ENCODE assay signal across 9 mouse cellular contexts in the genomic region with DNA sequence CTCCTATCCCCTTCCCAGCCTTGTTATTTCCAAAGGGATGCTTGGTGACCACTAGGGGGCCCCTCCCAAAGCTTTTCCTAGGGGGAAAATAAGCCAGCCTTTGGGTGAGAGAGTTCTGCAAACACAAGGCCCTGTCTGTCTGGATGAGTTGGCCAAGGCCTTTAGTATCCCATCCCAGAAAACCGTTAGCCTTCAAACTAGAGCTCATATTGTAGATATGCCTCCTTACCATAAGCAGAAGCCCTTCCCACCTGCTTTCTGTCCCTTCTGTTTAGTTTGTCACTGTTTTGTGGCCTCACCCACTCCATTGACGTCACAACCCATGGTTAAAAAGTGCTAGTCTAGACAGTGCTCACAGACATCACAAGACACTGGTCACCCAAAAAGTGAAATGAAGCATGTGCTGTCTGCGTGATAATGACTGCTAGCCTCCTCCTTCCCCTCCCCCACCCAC. TPM values are rescaled to one million over a fixed set of nuclear protein-coding genes. Genes with fewer than 3 reads are reported as not detected.
DNase-seq lines count a peak whose midpoint lies in the region; ATAC-seq and TF ChIP-seq lines count a peak whose summit lies in the region.
"Had no signal": no experiment of that assay in that cellular context is flagged by ENCODE, and none has a peak within 500 bp of the region (broad histone marks: within the 10 kb centered on the region; RNA-seq: fewer than 3 reads in every experiment).

No protein-coding gene starts in this region.

- TF ChIP-seq EP300 in stomach, postnatal 0 days (optimal IDR thresholded peaks at IDR 0.05), result no peak

- no peaks in the 10 kb centered on the region for H3K27me3 ChIP-seq in forebrain, postnatal 0 days (ENCODE audit: insufficient read depth, low read length)
- H3K27me3 ChIP-seq in forebrain, embryonic 15.5 days, result no peaks in the 10 kb centered on the region
- no peaks in the 10 kb centered on the region for H3K27me3 ChIP-seq in intestine, embryonic 15.5 days (replicated peaks)
- no peaks in the 10 kb centered on the region for H3K27me3 ChIP-seq in liver, embryonic 11.5 days (replicated peaks; ENCODE audit: control insufficient read depth, insufficient read depth, low read length)
- no peaks in the 10 kb centered on the region for H3K27me3 ChIP-seq in stomach, postnatal 0 days (ENCODE audit: control insufficient read depth, insufficient read depth, low read length)
- H3K27me3 ChIP-seq: midbrain, embryonic 12.5 days had no signal

- no peaks in the 10 kb centered on the region for H3K4me1 ChIP-seq in forebrain, postnatal 0 days (ENCODE audit: insufficient read depth)
- H3K4me1 ChIP-seq in forebrain, embryonic 15.5 days, result peaks cover 4% of the 10 kb centered on the region; the same call in 1 of the 2 replicates
- peaks cover 23% of the 10 kb centered on the region for H3K4me1 ChIP-seq in intestine, embryonic 15.5 days (replicated peaks)
- H3K4me1 ChIP-seq in liver, embryonic 11.5 days (replicated peaks; ENCODE audit: control insufficient read depth, insufficient read depth, low read length), result peaks cover 6% of the 10 kb centered on the region
- H3K4me1 ChIP-seq in stomach, postnatal 0 days (replicated peaks; ENCODE audit: control insufficient read depth, insufficient read depth), result no peaks in the 10 kb centered on the region
- H3K4me1 ChIP-seq: midbrain, embryonic 12.5 days had no signal

- peak; percentile 50 for DNase-seq in forebrain, postnatal 0 days
- DNase-seq in urinary bladder, postnatal 14 days (ENCODE audit: low spot score), result peak; percentile 59
- DNase-seq in urinary bladder, postnatal 36 days (ENCODE audit: low spot score in 2 of 2), result no peak
- no peak for DNase-seq in liver, embryonic 11.5 days (ENCODE audit: low spot score)
- DNase-seq in stomach, postnatal 0 days (ENCODE audit: low spot score), result peak; percentile 35
- DNase-seq in frontal cortex, postnatal 25 days (ENCODE audit: low spot score in 2 of 2), result no peak

- H3K9me3 ChIP-seq in forebrain, postnatal 0 days (ENCODE audit: low read length), result no peaks in the 10 kb centered on the region
- no peaks in the 10 kb centered on the region for H3K9me3 ChIP-seq in forebrain, embryonic 15.5 days
- H3K9me3 ChIP-seq in intestine, embryonic 15.5 days, result no peaks in the 10 kb centered on the region
- no peaks in the 10 kb centered on the region for H3K9me3 ChIP-seq in liver, embryonic 11.5 days (ENCODE audit: control insufficient read depth, low read length)
- no peaks in the 10 kb centered on the region for H3K9me3 ChIP-seq in stomach, postnatal 0 days (ENCODE audit: control insufficient read depth, low read length)
- H3K9me3 ChIP-seq: midbrain, embryonic 12.5 days had no signal

- no peak overlapping the region for H3K4me3 ChIP-seq in forebrain, postnatal 0 days (ENCODE audit: low read depth, low read length)
- no peak overlapping the region for H3K4me3 ChIP-seq in forebrain, embryonic 15.5 days
- no peak overlapping the region for H3K4me3 ChIP-seq in intestine, embryonic 15.5 days (replicated peaks)
- H3K4me3 ChIP-seq in liver, embryonic 11.5 days (ENCODE audit: low read depth, low read length), result no peak overlapping the region
- no peak overlapping the region for H3K4me3 ChIP-seq in stomach, postnatal 0 days (ENCODE audit: low read depth, low read length)
- H3K4me3 ChIP-seq: midbrain, embryonic 12.5 days had no signal

- ATAC-seq in forebrain, postnatal 0 days, result no peak
- ATAC-seq in forebrain, embryonic 15.5 days (replicated peaks), result no peak
- ATAC-seq in intestine, embryonic 15.5 days, result no peak
- 0 out of 2 replicates have a peak, but pooled peaks have one; percentile 16 for ATAC-seq in liver, embryonic 11.5 days (replicated peaks; ENCODE audit: low FRiP score)
- no peak for ATAC-seq in stomach, postnatal 0 days (ENCODE audit: low FRiP score, low TSS enrichment)

- no peak overlapping the region for H3K4me2 ChIP-seq in forebrain, postnatal 0 days (ENCODE audit: low read depth)
- H3K4me2 ChIP-seq in forebrain, embryonic 15.5 days (replicated peaks), result no peak overlapping the region
- peak overlapping the region; percentile 45; the same call in 1 of the 2 replicates for H3K4me2 ChIP-seq in intestine, embryonic 15.5 days (replicated peaks)
- no peak overlapping the region for H3K4me2 ChIP-seq in liver, embryonic 11.5 days
- H3K4me2 ChIP-seq in stomach, postnatal 0 days (replicated peaks; ENCODE audit: low read depth), result no peak overlapping the region
- H3K4me2 ChIP-seq: midbrain, embryonic 12.5 days had no signal

- no peak overlapping the region for H3K9ac ChIP-seq in forebrain, postnatal 0 days
- no peak overlapping the region for H3K9ac ChIP-seq in forebrain, embryonic 15.5 days (replicated peaks)
- H3K9ac ChIP-seq in intestine, embryonic 15.5 days, result no peak overlapping the region
- no peak overlapping the region for H3K9ac ChIP-seq in liver, embryonic 11.5 days (ENCODE audit: low read depth, low read length)
- no peak overlapping the region for H3K9ac ChIP-seq in stomach, postnatal 0 days (ENCODE audit: low read length)
- H3K9ac ChIP-seq: midbrain, embryonic 12.5 days had no signal

- TF ChIP-seq CTCF in forebrain, postnatal 0 days (IDR thresholded peaks at IDR 0.05; ENCODE audit: low read depth), result peak; percentile 60
- peak; percentile 74 for TF ChIP-seq CTCF in stomach, postnatal 0 days (IDR thresholded peaks at IDR 0.05; ENCODE audit: low read depth)

- WGBS in forebrain, postnatal 0 days, result 77% methylated on average over 3 of the region's 3 CpGs
- WGBS in forebrain, embryonic 15.5 days, result 80% methylated on average over 3 of the region's 3 CpGs
- 78% methylated on average over 3 of the region's 3 CpGs for WGBS in intestine, embryonic 15.5 days
- WGBS in liver, embryonic 11.5 days, result 77% methylated on average over 3 of the region's 3 CpGs
- WGBS in stomach, postnatal 0 days, result 64% methylated on average over 3 of the region's 3 CpGs

- H3K27ac ChIP-seq in forebrain, postnatal 0 days (ENCODE audit: low read depth, low read length), result no peak overlapping the region
- no peak overlapping the region for H3K27ac ChIP-seq in forebrain, embryonic 15.5 days (replicated peaks)
- no peak overlapping the region for H3K27ac ChIP-seq in intestine, embryonic 15.5 days
- no peak overlapping the region for H3K27ac ChIP-seq in liver, embryonic 11.5 days (ENCODE audit: low read depth, low read length)
- no peak overlapping the region for H3K27ac ChIP-seq in stomach, postnatal 0 days (replicated peaks)
- H3K27ac ChIP-seq: midbrain, embryonic 12.5 days had no signal

- H3K36me3 ChIP-seq in forebrain, postnatal 0 days (ENCODE audit: insufficient read depth), result peaks cover 7% of the 10 kb centered on the region
- no peaks in the 10 kb centered on the region for H3K36me3 ChIP-seq in forebrain, embryonic 15.5 days
- no peaks in the 10 kb centered on the region for H3K36me3 ChIP-seq in intestine, embryonic 15.5 days
- H3K36me3 ChIP-seq in liver, embryonic 11.5 days (ENCODE audit: control insufficient read depth, insufficient read depth, low read length), result no peaks in the 10 kb centered on the region; the same call in 1 of the 2 replicates
- H3K36me3 ChIP-seq in stomach, postnatal 0 days (ENCODE audit: control insufficient read depth, insufficient read depth, low read length), result no peaks in the 10 kb centered on the region

RNA-seq across cellular contexts. Expression of a gene that starts 29.5 kb away (rescaled TPM):
- 16.5 and 23.2 TPM in 2 replicates for total RNA-seq in forebrain, postnatal 0 days (2014; rRNA removed)
- 8.5 and 14.5 TPM in 2 replicates for polyA plus RNA-seq in forebrain, postnatal 0 days (2015; fragmentation: Nextera tagmentation; extraction: Ambion mirVana)
- 54.0 and 54.6 TPM in 2 replicates for polyA plus RNA-seq in forebrain, embryonic 15.5 days (2015; fragmentation: Nextera tagmentation; extraction: Ambion mirVana)
- polyA plus RNA-seq in intestine, embryonic 15.5 days (2015; fragmentation: Nextera tagmentation; extraction: Ambion mirVana), result 44.5 and 45.3 TPM in 2 replicates
- polyA plus RNA-seq in liver, embryonic 11.5 days (2014; fragmentation: Nextera tagmentation; extraction: Ambion mirVana), result 25.6 and 26.2 TPM in 2 replicates
- 27.9 and 29.7 TPM in 2 replicates for polyA plus RNA-seq in stomach, postnatal 0 days (2015; fragmentation: Nextera tagmentation; extraction: Ambion mirVana)

Comparison
In these comparisons a context has a peak if more than half of its experiments do, and no peak if none do; other contexts are left out.
1. DNase-seq: peak in forebrain, postnatal 0 days (single experiment), urinary bladder, postnatal 14 days (single experiment) and stomach, postnatal 0 days (single experiment); none in urinary bladder, postnatal 36 days (0 of 2), liver, embryonic 11.5 days (single experiment) and frontal cortex, postnatal 25 days (0 of 2).